Mouse (Mus musculus): Measurements from ENCODE around the gene Rps23. TPM values are rescaled to one million over a fixed set of nuclear protein-coding genes. Genes with fewer than 3 reads are reported as not detected.
A peak's percentile ranks its signal among the peaks of the same experiment; 100 is the strongest.
"Not testable (repeated sequence)": the region's sequence is repeated elsewhere in the genome, so short reads cannot be mapped to it uniquely, and the experiment has no call there.

Rps23 gene
- polyA plus RNA-seq, 1 experiment from 2014 or later, result 281 TPM

- H3K4me3 ChIP-seq (ENCODE audit: low read depth, low read length), result no peak overlapping the region
- H3K27ac ChIP-seq (ENCODE audit: low read depth), result no peak overlapping the region
- no peaks in the 10 kb centered on the region for H3K4me1 ChIP-seq (ENCODE audit: insufficient read depth)
- H3K27me3 ChIP-seq (ENCODE audit: insufficient read depth, low read length), result no peaks in the 10 kb centered on the region
- TF ChIP-seq CTCF (IDR thresholded peaks at IDR 0.05; ENCODE audit: low read depth), result no peak
- WGBS, result 57% methylated on average over 2 of the region's 2 CpGs
- ATAC-seq (ENCODE audit: insufficient read depth) (no peak), DNase-seq (no peak)
- no peaks in the 10 kb centered on the region for H3K9me3 ChIP-seq (ENCODE audit: low read depth, low read length)
- no peak overlapping the region for H3K9ac ChIP-seq
- H3K4me2 ChIP-seq, result no peak overlapping the region
- H3K36me3 ChIP-seq (ENCODE audit: insufficient read depth), result no peaks in the 10 kb centered on the region
Observed at GRCm38 (mm10) chr13:90896098-90896497, 26.7 kb upstream of the Rps23 start.

GRCm38 (mm10) chr13:90896821-90897220 lies 25.9 kb upstream of the Rps23 start:
- Histone ChIP-seq H3K27ac (ENCODE audit: low read depth) (no peak overlapping the region), H3K9me3 (ENCODE audit: low read depth, low read length) (no peaks in the 10 kb centered on the region), H3K27me3 (ENCODE audit: insufficient read depth, low read length) (no peaks in the 10 kb centered on the region), H3K36me3 (ENCODE audit: insufficient read depth) (no peaks in the 10 kb centered on the region), H3K4me3 (ENCODE audit: low read depth, low read length) (no peak overlapping the region), H3K4me1 (ENCODE audit: insufficient read depth) (no peaks in the 10 kb centered on the region), H3K4me2 (no peak overlapping the region), H3K9ac (no peak overlapping the region)
- DNase-seq (no peak), ATAC-seq (ENCODE audit: insufficient read depth) (no peak)
- no peak for TF ChIP-seq CTCF (IDR thresholded peaks at IDR 0.05; ENCODE audit: low read depth)
- 91% methylated on average over 12 of the region's 12 CpGs for WGBS

- no peak for ATAC-seq (ENCODE audit: insufficient read depth)
- no peak within 1 kb of the TSS for H3K27ac ChIP-seq (ENCODE audit: low read depth)
- no peak within 1 kb of the TSS for H3K9ac ChIP-seq
- no peak for TF ChIP-seq CTCF (IDR thresholded peaks at IDR 0.05; ENCODE audit: low read depth)
- H3K4me1 ChIP-seq (ENCODE audit: insufficient read depth), result no peaks in the 10 kb centered on the region
- H3K4me3 ChIP-seq (ENCODE audit: low read depth, low read length), result no peak within 1 kb of the TSS
- no peaks in the 10 kb centered on the region for H3K9me3 ChIP-seq (ENCODE audit: low read depth, low read length)
- no peaks in the 10 kb centered on the region for H3K36me3 ChIP-seq (ENCODE audit: insufficient read depth)
- DNase-seq, result no peak
- H3K4me2 ChIP-seq, result no peak within 1 kb of the TSS
- WGBS, result 91% methylated on average over 5 of the region's 5 CpGs
- H3K27me3 ChIP-seq (ENCODE audit: insufficient read depth, low read length), result no peaks in the 10 kb centered on the region
Observed at GRCm38 (mm10) chr13:90905176-90905575, 17.6 kb upstream of the Rps23 start, which contains the start of gene Atp6ap1l. TSS of gene Atp6ap1l (minus strand) at chr13:90905355.

GRCm38 (mm10) chr13:90907376-90907775 lies 15.4 kb upstream of the Rps23 start:
- H3K4me3 ChIP-seq (ENCODE audit: low read depth, low read length), result no peak overlapping the region
- DNase-seq, result no peak
- no peak overlapping the region for H3K9ac ChIP-seq
- TF ChIP-seq CTCF (IDR thresholded peaks at IDR 0.05; ENCODE audit: low read depth), result no peak
- WGBS, result 87% methylated on average over 12 of the region's 12 CpGs
- H3K27me3 ChIP-seq (ENCODE audit: insufficient read depth, low read length), result no peaks in the 10 kb centered on the region
- H3K27ac ChIP-seq (ENCODE audit: low read depth), result no peak overlapping the region
- H3K9me3 ChIP-seq (ENCODE audit: low read depth, low read length), result no peaks in the 10 kb centered on the region
- no peaks in the 10 kb centered on the region for H3K4me1 ChIP-seq (ENCODE audit: insufficient read depth)
- no peaks in the 10 kb centered on the region for H3K36me3 ChIP-seq (ENCODE audit: insufficient read depth)
- no peak overlapping the region for H3K4me2 ChIP-seq
- ATAC-seq (ENCODE audit: insufficient read depth), result no peak

GRCm38 (mm10) chr13:90912760-90913674 lies 9.7 kb upstream of the Rps23 start:
- H3K36me3 ChIP-seq (ENCODE audit: insufficient read depth), result no peaks in the 10 kb centered on the region
- WGBS, result 82% methylated on average over 17 of the region's 17 CpGs
- ATAC-seq (ENCODE audit: insufficient read depth), result no peak
- no peak overlapping the region for H3K4me2 ChIP-seq
- no peak for DNase-seq
- TF ChIP-seq CTCF (IDR thresholded peaks at IDR 0.05; ENCODE audit: low read depth), result no peak
- H3K27me3 ChIP-seq (ENCODE audit: insufficient read depth, low read length), result no peaks in the 10 kb centered on the region
- H3K9ac ChIP-seq, result no peak overlapping the region
- no peak overlapping the region for H3K27ac ChIP-seq (ENCODE audit: low read depth)
- no peaks in the 10 kb centered on the region for H3K4me1 ChIP-seq (ENCODE audit: insufficient read depth)
- H3K9me3 ChIP-seq (ENCODE audit: low read depth, low read length), result no peaks in the 10 kb centered on the region
- H3K4me3 ChIP-seq (ENCODE audit: low read depth, low read length), result no peak overlapping the region

- H3K9me3 ChIP-seq (ENCODE audit: low read depth, low read length), result no peaks in the 10 kb centered on the region
- TF ChIP-seq CTCF (IDR thresholded peaks at IDR 0.05; ENCODE audit: low read depth), result no peak
- WGBS, result 59% methylated on average over 7 of the region's 7 CpGs
- H3K4me1 ChIP-seq (ENCODE audit: insufficient read depth), result no peaks in the 10 kb centered on the region
- H3K9ac ChIP-seq, result no peak overlapping the region
- ATAC-seq (ENCODE audit: insufficient read depth) (no peak), DNase-seq (no peak)
- H3K4me3 ChIP-seq (ENCODE audit: low read depth, low read length), result no peak overlapping the region
- H3K4me2 ChIP-seq, result no peak overlapping the region
- H3K27me3 ChIP-seq (ENCODE audit: insufficient read depth, low read length), result no peaks in the 10 kb centered on the region
- no peak overlapping the region for H3K27ac ChIP-seq (ENCODE audit: low read depth)
- H3K36me3 ChIP-seq (ENCODE audit: insufficient read depth), result no peaks in the 10 kb centered on the region
Observed at GRCm38 (mm10) chr13:90913675-90914192, 9.0 kb upstream of the Rps23 start.

GRCm38 (mm10) chr13:90914721-90915120 lies 8.0 kb upstream of the Rps23 start:
- H3K4me1 ChIP-seq (ENCODE audit: insufficient read depth), result no peaks in the 10 kb centered on the region
- H3K27ac ChIP-seq (ENCODE audit: low read depth), result no peak overlapping the region
- no peaks in the 10 kb centered on the region for H3K9me3 ChIP-seq (ENCODE audit: low read depth, low read length)
- H3K9ac ChIP-seq, result no peak overlapping the region
- DNase-seq (no peak), ATAC-seq (ENCODE audit: insufficient read depth) (no peak)
- no peaks in the 10 kb centered on the region for H3K27me3 ChIP-seq (ENCODE audit: insufficient read depth, low read length)
- TF ChIP-seq CTCF (IDR thresholded peaks at IDR 0.05; ENCODE audit: low read depth), result no peak
- H3K4me2 ChIP-seq, result no peak overlapping the region
- H3K36me3 ChIP-seq (ENCODE audit: insufficient read depth), result no peaks in the 10 kb centered on the region
- WGBS, result 85% methylated on average over 4 of the region's 4 CpGs
- no peak overlapping the region for H3K4me3 ChIP-seq (ENCODE audit: low read depth, low read length)

GRCm38 (mm10) chr13:90923617-90924016 lies 859 bp downstream of the Rps23 start:
- ATAC-seq (ENCODE audit: insufficient read depth); H3K9me3 ChIP-seq (ENCODE audit: low read depth, low read length); H3K4me1 ChIP-seq (ENCODE audit: insufficient read depth); H3K27me3 ChIP-seq (ENCODE audit: insufficient read depth, low read length): not testable (repeated sequence)
- peaks cover 35% of the 10 kb centered on the region for H3K36me3 ChIP-seq (ENCODE audit: insufficient read depth)
- peak overlapping the region; percentile 90 for H3K4me3 ChIP-seq (ENCODE audit: low read depth, low read length)
- 1% methylated on average over 13 of the region's 13 CpGs for WGBS
- H3K9ac ChIP-seq, result peak overlapping the region; percentile 99
- peak; percentile 34 for DNase-seq
- peak overlapping the region; percentile 85 for H3K27ac ChIP-seq (ENCODE audit: low read depth)
- H3K4me2 ChIP-seq, result peak overlapping the region; percentile 73

Data from lung, embryonic 14.5 days (tissue).